Mouse (Mus musculus) right cerebral cortex, postnatal 4 days (tissue): Measurements from ENCODE around the gene Mib2.
"Not testable (repeated sequence)": the region's sequence is repeated elsewhere in the genome, so short reads cannot be mapped to it uniquely, and the experiment has no call there.

Source experiments
- DNase-seq: peaks from one replicate; pipeline ENCODE4 v3.0.0-alpha.2; 2022

Mib2 gene

GRCm38 (mm10) chr4:155668689-155669597 is at the start of gene Mib2:
Gene Mib2, minus strand, starts transcription at chr4:155669198.
- peak; percentile 97 for DNase-seq

DNA sequence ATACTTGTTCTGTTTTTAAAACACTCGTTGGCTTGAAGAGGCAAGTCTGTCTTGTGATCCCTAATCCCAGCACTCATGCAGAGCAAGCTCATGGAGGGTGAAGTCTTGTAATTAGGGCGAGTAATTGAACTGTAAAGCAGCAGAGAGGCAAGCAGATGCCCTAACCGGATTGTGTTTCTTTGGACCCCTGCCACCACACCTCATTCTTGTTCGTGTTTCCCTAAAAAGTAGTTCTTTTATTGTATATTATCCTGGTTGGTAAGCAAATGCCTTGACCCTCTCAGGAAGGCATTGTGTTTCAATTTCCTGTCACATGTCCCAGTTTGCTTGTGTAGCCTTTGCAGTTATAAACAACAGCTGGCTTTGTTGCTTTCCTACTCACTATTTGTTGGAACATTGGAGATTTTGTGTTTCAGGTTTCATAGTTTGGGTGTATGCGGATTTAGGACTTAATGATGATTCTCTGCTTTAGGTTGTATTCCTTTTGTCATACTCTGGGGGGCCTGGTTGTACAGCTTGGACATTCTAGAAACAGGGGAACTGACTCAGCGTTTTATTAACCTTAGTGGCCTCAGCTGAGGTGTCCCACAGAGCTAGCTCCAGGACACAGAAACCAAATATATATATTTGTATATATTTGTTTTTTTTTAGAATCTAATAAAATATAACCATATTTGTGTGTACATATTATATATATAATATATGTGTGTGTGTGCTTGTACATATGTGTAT is 41.7 kb upstream of the Mib2 start:
- no peak for DNase-seq

- no peak for DNase-seq
These were observed 40.0 kb upstream of the Mib2 start for GRCm38 (mm10) chr4:155708988-155709387.

DNA sequence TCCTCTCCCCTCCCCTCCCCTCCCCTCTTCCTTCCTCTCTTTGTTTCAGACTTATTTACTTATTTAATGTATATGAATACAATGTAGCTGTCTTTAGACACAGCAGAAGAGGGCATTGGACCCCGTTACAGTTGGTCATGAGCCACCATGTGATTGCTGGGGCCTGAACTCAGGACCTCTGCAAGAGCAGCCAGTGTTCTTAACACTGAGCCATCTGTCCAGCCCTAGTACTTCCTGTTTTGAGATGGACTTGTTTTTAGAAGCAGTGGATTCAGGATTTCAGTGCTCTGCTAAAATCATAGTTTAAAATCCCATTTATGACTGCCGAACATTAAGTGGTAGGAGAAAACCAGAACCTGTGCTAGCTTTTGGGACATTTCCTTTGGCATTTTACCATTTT is 39.6 kb upstream of the Mib2 start:
- DNase-seq = no peak

DNA sequence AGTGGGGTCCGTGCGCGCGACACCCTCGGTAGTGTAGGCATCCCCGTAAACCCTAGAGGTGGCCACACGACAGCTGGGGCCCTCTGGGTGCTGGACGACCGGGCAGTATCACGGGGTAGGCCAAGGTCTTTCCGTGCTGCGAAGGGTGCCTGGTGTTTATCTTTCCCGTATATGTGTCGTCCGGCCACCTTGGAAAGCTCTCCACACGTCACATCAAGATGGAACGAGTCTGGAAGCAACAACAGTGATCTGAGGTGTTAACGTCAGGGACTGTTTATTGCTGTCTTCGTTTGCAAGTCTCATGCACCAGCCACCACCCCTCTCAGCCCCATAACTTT is 36.6 kb upstream of the Mib2 start:
- DNase-seq = no peak

DNA sequence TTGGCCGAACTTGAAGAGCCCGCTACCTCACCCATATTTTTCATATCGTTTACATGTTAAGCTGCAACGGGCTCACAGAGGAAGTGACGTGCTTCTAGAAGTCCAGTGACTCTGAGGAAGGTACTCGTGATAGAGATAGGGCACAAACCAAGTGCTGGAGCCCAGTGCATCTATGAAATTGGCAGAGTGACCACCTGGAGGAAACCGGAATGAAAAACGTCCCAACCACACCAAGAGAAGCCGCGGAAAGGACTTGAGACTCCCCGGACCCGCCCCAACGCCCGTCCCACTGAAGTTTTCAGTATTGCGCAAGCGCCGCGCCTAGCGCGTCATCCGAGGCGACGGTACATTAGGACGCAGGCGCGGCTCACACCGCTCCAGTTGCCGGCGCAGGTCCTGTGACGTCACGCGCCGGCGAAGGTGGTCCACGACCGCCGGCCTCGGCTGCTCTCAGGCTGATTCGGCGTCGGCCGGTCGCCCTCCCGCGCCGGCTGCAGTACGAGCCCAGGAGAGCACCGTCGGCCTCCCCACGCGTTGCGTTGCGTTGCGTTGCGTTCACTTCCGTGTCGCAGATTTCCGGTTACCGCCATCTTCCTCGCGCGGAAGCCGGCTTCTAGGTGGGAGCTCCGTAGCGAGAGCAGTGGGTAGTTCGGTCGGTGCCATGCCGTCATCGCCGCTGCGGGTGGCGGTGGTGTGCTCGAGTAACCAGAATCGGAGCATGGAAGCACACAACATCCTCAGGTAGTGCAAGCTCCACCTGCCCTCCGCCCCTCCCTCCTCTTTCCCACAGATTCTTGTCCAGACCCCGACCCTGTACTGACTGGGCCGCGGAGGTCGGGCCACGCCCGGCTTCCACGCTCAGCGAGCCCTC is 36.0 kb upstream of the Mib2 start, which contains the start of gene Ssu72:
Gene Ssu72, plus strand, starts transcription at position 80 of the 871 bp plus-strand sequence.
- peak; percentile 95 for DNase-seq

DNA sequence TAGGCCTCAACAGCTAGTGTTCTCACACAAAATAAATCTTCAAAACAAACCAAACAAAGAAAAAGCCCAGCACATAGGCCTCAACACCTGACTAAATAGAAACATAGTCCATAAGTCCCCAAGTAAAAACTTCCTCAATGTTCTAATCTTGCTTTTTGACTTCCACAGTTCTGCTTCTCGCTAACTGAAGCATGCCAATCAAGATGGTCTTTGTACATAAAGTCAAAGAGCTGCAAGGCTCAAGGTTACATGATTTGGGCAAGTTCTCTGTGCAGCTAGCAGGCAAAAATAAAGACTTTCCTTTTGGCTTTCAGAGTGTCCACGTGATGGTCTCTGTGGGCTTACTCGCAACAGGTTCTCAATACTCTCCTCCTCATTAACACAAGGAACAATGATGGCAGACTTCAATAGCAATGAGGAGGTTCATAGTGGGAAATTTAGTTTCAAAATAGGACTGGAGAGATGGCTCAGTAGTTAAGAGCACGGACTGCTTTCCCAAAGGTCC is 34.5 kb upstream of the Mib2 start:
- no peak for DNase-seq

DNA sequence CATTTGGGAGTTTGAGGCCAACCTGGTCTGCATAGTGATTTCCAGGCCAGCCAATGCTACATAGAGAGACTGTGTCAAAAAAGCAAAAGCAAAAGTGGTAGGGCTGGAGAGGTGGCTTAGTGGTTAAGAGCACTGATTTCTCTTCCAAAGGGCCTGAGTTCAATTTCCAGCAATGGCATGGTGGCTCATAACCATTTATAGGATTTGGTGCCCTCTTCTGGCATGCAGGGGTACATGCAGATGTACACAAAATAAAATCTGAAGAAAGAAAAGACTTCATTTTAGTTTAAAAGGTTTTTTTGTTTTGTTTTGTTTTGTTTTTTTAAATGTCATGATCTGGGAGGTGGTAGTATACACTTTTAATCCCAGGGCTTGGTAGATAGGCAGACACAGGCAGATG is 31.4 kb upstream of the Mib2 start:
- no peak for DNase-seq

- no peak for DNase-seq
These were observed 27.6 kb upstream of the Mib2 start for GRCm38 (mm10) chr4:155696261-155697255.

DNA sequence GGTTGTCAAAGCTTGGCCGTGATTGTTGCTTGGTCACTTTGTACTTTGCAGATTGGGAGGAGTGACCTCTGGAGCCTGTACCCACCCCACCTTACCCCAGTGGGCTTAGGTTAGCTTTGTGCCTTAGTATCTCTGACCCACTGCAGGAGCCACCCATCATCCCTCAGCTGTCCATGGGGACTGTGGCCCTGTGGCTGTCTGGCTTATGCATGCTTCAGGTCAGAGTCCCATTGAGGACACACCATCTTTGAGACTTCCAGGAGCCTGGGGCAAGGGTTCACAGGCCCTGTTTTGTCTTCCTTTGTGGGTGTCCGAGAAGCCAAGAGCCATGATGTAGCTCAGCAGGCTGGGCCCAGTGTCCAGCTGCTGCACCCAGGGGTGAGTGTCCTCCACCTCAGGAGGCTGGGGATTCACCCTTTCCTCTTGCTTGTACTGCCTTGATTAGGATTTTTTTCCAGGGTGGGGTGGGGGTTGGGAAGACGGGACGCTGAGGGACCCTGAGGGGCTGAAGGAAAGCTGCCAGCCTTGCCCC is 26.6 kb upstream of the Mib2 start:
- no peak for DNase-seq

GRCm38 (mm10) chr4:155694482-155695401 is 25.7 kb upstream of the Mib2 start:
- peak; percentile 77 for DNase-seq

- DNase-seq = peak; percentile 77
These were observed 25.1 kb upstream of the Mib2 start, which contains the start of gene Fndc10 for GRCm38 (mm10) chr4:155694111-155694481. Gene Fndc10, plus strand, starts transcription at chr4:155694342.

- no peak for DNase-seq
These were observed 23.4 kb upstream of the Mib2 start for GRCm38 (mm10) chr4:155692421-155692820.

- no peak for DNase-seq
These were observed 21.8 kb upstream of the Mib2 start for GRCm38 (mm10) chr4:155690571-155691375.

DNA sequence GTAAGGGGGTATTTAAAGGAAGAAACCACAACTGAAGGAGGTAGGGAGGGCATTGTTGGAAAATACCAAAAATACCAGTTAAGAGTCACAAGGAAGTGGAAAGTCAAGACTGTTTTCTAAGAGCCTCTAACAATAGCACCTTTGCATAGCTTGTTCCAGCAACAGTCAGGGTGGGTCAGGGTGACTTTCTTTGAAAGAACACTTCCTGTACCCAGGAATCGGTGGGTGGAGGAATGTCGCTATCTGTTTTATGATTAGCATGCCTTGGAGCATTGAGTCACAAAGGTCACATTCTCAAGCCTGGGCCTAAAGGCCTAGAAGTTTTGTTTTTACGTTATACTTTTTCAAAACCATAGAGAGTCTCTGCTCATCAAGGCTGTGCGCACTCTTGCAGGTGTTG is 18.8 kb upstream of the Mib2 start:
- not testable (repeated sequence) for DNase-seq

DNA sequence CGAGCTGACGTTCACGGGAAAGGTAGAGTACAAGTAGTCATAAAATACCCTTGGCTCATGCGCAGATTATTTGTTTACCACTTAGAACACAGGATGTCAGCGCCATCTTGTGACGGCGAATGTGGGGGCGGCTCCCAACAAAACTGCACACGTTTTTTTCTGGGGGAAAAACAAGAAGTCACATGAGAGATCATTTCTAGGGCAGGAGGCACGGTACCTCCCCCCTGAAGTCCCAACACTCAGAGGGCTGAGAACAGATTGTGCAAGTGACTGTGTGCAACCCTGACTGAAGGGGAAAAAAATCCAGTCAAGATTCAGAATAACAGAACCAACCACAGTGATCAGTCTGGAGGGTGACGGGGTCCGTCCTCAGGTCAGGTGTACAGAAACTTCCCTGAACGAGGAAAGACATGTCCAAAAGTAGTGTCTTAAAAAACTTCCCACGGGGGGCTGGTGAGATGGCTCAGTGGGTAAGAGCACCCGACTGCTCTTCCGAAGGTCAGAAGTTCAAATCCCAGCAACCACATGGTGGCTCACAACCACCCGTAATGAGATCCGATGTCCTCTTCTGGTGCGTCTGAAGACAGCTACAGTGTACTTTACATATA is 14.8 kb upstream of the Mib2 start:
- not testable (repeated sequence) for DNase-seq

- no peak for DNase-seq
These were observed 7.0 kb upstream of the Mib2 start for GRCm38 (mm10) chr4:155675991-155676390.

- DNase-seq = no peak
These were observed 3.1 kb upstream of the Mib2 start for GRCm38 (mm10) chr4:155672082-155672481.

- not testable (repeated sequence) for DNase-seq
These were observed 1.2 kb upstream of the Mib2 start for GRCm38 (mm10) chr4:155670236-155670635.
